Mouse (Mus musculus): Measurements from ENCODE around the gene Ube2h. TPM values are rescaled to one million over a fixed set of nuclear protein-coding genes. Genes with fewer than 3 reads are reported as not detected.
A peak's percentile ranks its signal among the peaks of the same experiment; 100 is the strongest.

Ube2h gene
- total and polyA plus RNA-seq, 3 experiments = 29.4 to 61.7 (median 61.5) TPM

- Histone ChIP-seq H3K27ac (no peak overlapping the region), H3K4me1 (ENCODE audit: control insufficient read depth, insufficient read depth, low read length) (peaks cover 7% of the 10 kb centered on the region), H3K27me3 (ENCODE audit: control insufficient read depth, insufficient read depth, low read length) (no peaks in the 10 kb centered on the region), H3K9ac (ENCODE audit: low read depth, low read length) (no peak overlapping the region), H3K4me3 (no peak overlapping the region), H3K79me2 (replicated peaks; ENCODE audit: control insufficient read depth, insufficient read depth, low read length) (peaks cover 6% of the 10 kb centered on the region), H3K36me3 (ENCODE audit: control insufficient read depth, insufficient read depth, low read length) (peaks cover 53% of the 10 kb centered on the region)
- 60% methylated on average over 5 of the region's 5 CpGs for WGBS
- intact Hi-C loops (cut with DNase I) = loop anchor here (5.0 kb wide), 1 partner anchor 32 kb away; the partner anchor contains the start of gene Ube2h
- TF ChIP-seq CTCF (IDR thresholded peaks at IDR 0.05) (no peak), POLR2A (IDR thresholded peaks at IDR 0.05; ENCODE audit: insufficient read depth, low read depth, low read length) (no peak), EP300 (IDR thresholded peaks at IDR 0.05; ENCODE audit: insufficient read depth, low read depth, low read length) (no peak)
- no peak for DNase-seq
These were observed 34.5 kb downstream of the Ube2h start for GRCm38 (mm10) chr6:30269846-30270245.

GRCm38 (mm10) chr6:30267486-30267885 lies 36.9 kb downstream of the Ube2h start:
- TF ChIP-seq CTCF (IDR thresholded peaks at IDR 0.05) (no peak), POLR2A (IDR thresholded peaks at IDR 0.05; ENCODE audit: insufficient read depth, low read depth, low read length) (no peak)

GRCm38 (mm10) chr6:30265402-30265801 lies 38.9 kb downstream of the Ube2h start:
- WGBS = 73% methylated on average over 4 of the region's 4 CpGs
- DNase-seq = no peak
- H3K27me3 ChIP-seq (ENCODE audit: control insufficient read depth, insufficient read depth, low read length) = no peaks in the 10 kb centered on the region
- peaks cover 44% of the 10 kb centered on the region for H3K36me3 ChIP-seq (ENCODE audit: control insufficient read depth, insufficient read depth, low read length)
- no peak for TF ChIP-seq EP300 (IDR thresholded peaks at IDR 0.05; ENCODE audit: insufficient read depth, low read depth, low read length)
- TF ChIP-seq POLR2A (IDR thresholded peaks at IDR 0.05; ENCODE audit: insufficient read depth, low read depth, low read length) = no peak
- no peak for TF ChIP-seq CTCF (IDR thresholded peaks at IDR 0.05)
- intact Hi-C loops (cut with DNase I) = loop anchor here (5.0 kb wide), 1 partner anchor 37 kb away; the partner anchor contains the start of gene Ube2h
- H3K9ac ChIP-seq (ENCODE audit: low read depth, low read length) = no peak overlapping the region
- H3K4me1 ChIP-seq (ENCODE audit: control insufficient read depth, insufficient read depth, low read length) = peaks cover 10% of the 10 kb centered on the region
- H3K79me2 ChIP-seq (replicated peaks; ENCODE audit: control insufficient read depth, insufficient read depth, low read length) = peaks cover 7% of the 10 kb centered on the region
- H3K27ac ChIP-seq = no peak overlapping the region
- H3K4me3 ChIP-seq = no peak overlapping the region

More at GRCm38 (mm10) chr6:30267486-30267885, 36.9 kb downstream of the Ube2h start:
- intact Hi-C loops (cut with DNase I) = loop anchor here (5.0 kb wide), 1 partner anchor 35 kb away; the partner anchor contains the start of gene Ube2h
- no peak overlapping the region for H3K27ac ChIP-seq
- DNase-seq = no peak
- no peaks in the 10 kb centered on the region for H3K27me3 ChIP-seq (ENCODE audit: control insufficient read depth, insufficient read depth, low read length)
- H3K79me2 ChIP-seq (replicated peaks; ENCODE audit: control insufficient read depth, insufficient read depth, low read length) = peaks cover 10% of the 10 kb centered on the region
- 71% methylated on average over 7 of the region's 7 CpGs for WGBS
- peaks cover 10% of the 10 kb centered on the region for H3K4me1 ChIP-seq (ENCODE audit: control insufficient read depth, insufficient read depth, low read length)
- H3K4me3 ChIP-seq = no peak overlapping the region
- H3K9ac ChIP-seq (ENCODE audit: low read depth, low read length) = no peak overlapping the region
- H3K36me3 ChIP-seq (ENCODE audit: control insufficient read depth, insufficient read depth, low read length) = peaks cover 50% of the 10 kb centered on the region

GRCm38 (mm10) chr6:30263053-30263452 lies 41.3 kb downstream of the Ube2h start:
- DNase-seq = peak in 1 of 2 experiments; percentile 21
- Histone ChIP-seq H3K9ac (ENCODE audit: low read depth, low read length) (no peak overlapping the region), H3K4me3 (no peak overlapping the region; the same call in 1 of the 2 replicates), H3K27me3 (ENCODE audit: control insufficient read depth, insufficient read depth, low read length) (no peaks in the 10 kb centered on the region), H3K36me3 (ENCODE audit: control insufficient read depth, insufficient read depth, low read length) (peaks cover 37% of the 10 kb centered on the region), H3K27ac (no peak overlapping the region), H3K79me2 (replicated peaks; ENCODE audit: control insufficient read depth, insufficient read depth, low read length) (peaks cover 10% of the 10 kb centered on the region; the same call in 1 of the 2 replicates), H3K4me1 (ENCODE audit: control insufficient read depth, insufficient read depth, low read length) (peaks cover 9% of the 10 kb centered on the region)
- intact Hi-C loops (cut with DNase I) = no loop called here
- TF ChIP-seq EP300 (IDR thresholded peaks at IDR 0.05; ENCODE audit: insufficient read depth, low read depth, low read length) (no peak), CTCF (IDR thresholded peaks at IDR 0.05) (no peak), POLR2A (IDR thresholded peaks at IDR 0.05; ENCODE audit: insufficient read depth, low read depth, low read length) (no peak)
- WGBS = 37% methylated on average over 4 of the region's 4 CpGs

GRCm38 (mm10) chr6:30259271-30259670 lies 45.1 kb downstream of the Ube2h start:
- no peak overlapping the region for H3K4me3 ChIP-seq
- peaks cover 27% of the 10 kb centered on the region for H3K36me3 ChIP-seq (ENCODE audit: control insufficient read depth, insufficient read depth, low read length)
- no peak overlapping the region for H3K27ac ChIP-seq
- no peak overlapping the region for H3K9ac ChIP-seq (ENCODE audit: low read depth, low read length)
- H3K4me1 ChIP-seq (ENCODE audit: control insufficient read depth, insufficient read depth, low read length) = peaks cover 8% of the 10 kb centered on the region
- H3K79me2 ChIP-seq (replicated peaks; ENCODE audit: control insufficient read depth, insufficient read depth, low read length) = peaks cover 10% of the 10 kb centered on the region; the same call in 1 of the 2 replicates
- TF ChIP-seq CTCF (IDR thresholded peaks at IDR 0.05) (no peak), EP300 (IDR thresholded peaks at IDR 0.05; ENCODE audit: insufficient read depth, low read depth, low read length) (no peak), POLR2A (IDR thresholded peaks at IDR 0.05; ENCODE audit: insufficient read depth, low read depth, low read length) (no peak)
- H3K27me3 ChIP-seq (ENCODE audit: control insufficient read depth, insufficient read depth, low read length) = no peaks in the 10 kb centered on the region
- DNase-seq = no peak
- WGBS = 86% methylated on average over 6 of the region's 6 CpGs
- intact Hi-C loops (cut with DNase I) = no loop called here

- H3K27ac ChIP-seq = no peak overlapping the region
- peaks cover 17% of the 10 kb centered on the region for H3K36me3 ChIP-seq (ENCODE audit: control insufficient read depth, insufficient read depth, low read length)
- H3K9ac ChIP-seq (ENCODE audit: low read depth, low read length) = no peak overlapping the region
- H3K79me2 ChIP-seq (replicated peaks; ENCODE audit: control insufficient read depth, insufficient read depth, low read length) = peaks cover 10% of the 10 kb centered on the region; the same call in 1 of the 2 replicates
- WGBS = 69% methylated on average over 1 of the region's 1 CpGs
- TF ChIP-seq EP300 (IDR thresholded peaks at IDR 0.05; ENCODE audit: insufficient read depth, low read depth, low read length) = no peak
- TF ChIP-seq CTCF (IDR thresholded peaks at IDR 0.05) = no peak
- TF ChIP-seq POLR2A (IDR thresholded peaks at IDR 0.05; ENCODE audit: insufficient read depth, low read depth, low read length) = no peak
- H3K4me3 ChIP-seq = no peak overlapping the region
- peaks cover 6% of the 10 kb centered on the region for H3K4me1 ChIP-seq (ENCODE audit: control insufficient read depth, insufficient read depth, low read length)
- DNase-seq = no peak
- no peaks in the 10 kb centered on the region for H3K27me3 ChIP-seq (ENCODE audit: control insufficient read depth, insufficient read depth, low read length)
- intact Hi-C loops (cut with DNase I) = no loop called here
These were observed 46.4 kb downstream of the Ube2h start for GRCm38 (mm10) chr6:30257962-30258361.

All from heart, adult 2 months (tissue).